Mouse (Mus musculus) limb, embryonic 11.5 days (tissue): ENCODE data around the gene Adamtsl2. TPM values are rescaled to one million over a fixed set of nuclear protein-coding genes. Genes with fewer than 3 reads are reported as not detected.

Experiments
- ATAC-seq: fragments of 200-750 bp; cut with Nextera tagmentation; 2 replicates; pipeline ENCODE4 v1.8.0; 2017; ENCODE audit warnings: low read depth; ENCODE audit not compliant: insufficient number of reproducible peaks, low FRiP score, low TSS enrichment
- DNase-seq: peaks from one replicate; pipeline ENCODE4 v3.0.0-alpha.2; 2015; ENCODE audit warnings: low spot score
- H3K27ac ChIP-seq: fragments of 300-500 bp; sonication (generic); replicated peaks from 2 replicates; pipeline ENCODE4 v1.5.1; 2014; ENCODE audit warnings: low read depth, mild to moderate bottlenecking, low read length
- H3K27me3 ChIP-seq: fragments of 300-500 bp; sonication (generic); 2 replicates; pipeline ENCODE4 v1.6.1; 2014; ENCODE audit warnings: mild to moderate bottlenecking, low read length, mixed read lengths; ENCODE audit not compliant: control insufficient read depth, insufficient read depth
- H3K36me3 ChIP-seq: fragments of 300-500 bp; sonication (generic); 2 replicates; pipeline ENCODE4 v1.6.1; 2014; ENCODE audit warnings: mild to moderate bottlenecking, low read length, moderate library complexity, mixed read lengths; ENCODE audit not compliant: control insufficient read depth, insufficient read depth
- H3K4me1 ChIP-seq: fragments of 300-500 bp; sonication (generic); 2 replicates; pipeline ENCODE4 v1.6.1; 2014; ENCODE audit warnings: low read length, mixed read lengths; ENCODE audit not compliant: control insufficient read depth, insufficient read depth
- H3K4me2 ChIP-seq: fragments of 300-500 bp; sonication (generic); 2 replicates; pipeline ENCODE4 v1.6.1; 2014; ENCODE audit warnings: low read depth, mild to moderate bottlenecking, moderate library complexity; ENCODE audit not compliant: severe bottlenecking
- H3K4me3 ChIP-seq: fragments of 300-500 bp; sonication (generic); 2 replicates; pipeline ENCODE4 v1.5.1; 2014; ENCODE audit warnings: low read depth, low read length
- H3K9ac ChIP-seq: fragments of 300-500 bp; sonication (generic); 2 replicates; pipeline ENCODE4 v1.6.1; 2014; ENCODE audit warnings: mild to moderate bottlenecking, low read length
- H3K9me3 ChIP-seq: fragments of 300-500 bp; sonication (generic); 2 replicates; pipeline ENCODE4 v1.6.1; 2016; ENCODE audit warnings: low read length; ENCODE audit not compliant: control insufficient read depth
- WGBS: fragments of 180-500 bp; shearing (Covaris S2); extraction: QIAGEN DNeasy Blood & Tissue Kit; methylation state at CpG from one replicate; pipeline ENCODE4 v1.1.7; 2014; 5-methylcytosine and 5-hydroxymethylcytosine counted together
- polyA plus RNA-seq: library from polyadenylated mRNA; unstranded; fragments of >200 nt; fragmentation: Nextera tagmentation; extraction: Ambion mirVana; gene quantifications from 2 replicates; pipeline ENCODE4 v1.2.1, GENCODE M21; 2014

The Adamtsl2 gene
- polyA plus RNA-seq, 1 experiment from 2014 or later = 10.2 TPM

DNA sequence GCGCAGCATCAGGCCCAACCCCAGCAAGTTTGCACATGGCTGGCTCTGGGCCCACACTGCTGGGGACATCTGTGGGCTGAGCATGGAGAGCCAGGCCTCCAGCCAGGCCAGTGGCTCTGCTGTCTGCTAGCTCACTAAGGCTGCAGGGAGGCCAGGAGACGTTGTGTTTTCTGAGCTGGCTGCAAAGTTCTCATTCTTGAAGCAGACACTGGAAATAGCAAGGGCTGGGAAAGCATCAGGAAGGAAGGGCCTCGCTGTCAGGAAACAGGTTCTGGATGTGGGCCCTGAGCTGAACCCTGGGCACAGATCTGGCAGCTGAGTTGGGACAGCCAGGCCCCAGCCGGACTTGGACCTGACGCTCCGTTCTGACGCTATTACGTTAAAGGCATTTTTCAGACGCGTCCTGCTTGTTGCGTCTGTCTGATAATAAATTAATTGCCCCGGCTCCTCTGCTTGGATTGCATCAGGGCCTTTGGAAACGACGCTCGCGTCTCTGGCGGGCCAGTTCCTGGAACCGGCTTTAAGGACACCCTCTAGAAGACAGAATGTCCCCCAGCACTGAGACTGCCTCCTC, 9.0 kb downstream of the Adamtsl2 start:
- H3K9me3 ChIP-seq = no peaks in the 10 kb centered on the region
- DNase-seq = no peak
- H3K4me3 ChIP-seq = no peak overlapping the region
- H3K27ac ChIP-seq = no peak overlapping the region
- no peak overlapping the region; the same call in 1 of the 2 replicates for H3K9ac ChIP-seq
- no peak overlapping the region for H3K4me2 ChIP-seq
- WGBS = 64% methylated on average over 18 of the region's 18 CpGs
- H3K36me3 ChIP-seq = no peaks in the 10 kb centered on the region
- no peaks in the 10 kb centered on the region for H3K27me3 ChIP-seq
- no peak for ATAC-seq
- peaks cover 23% of the 10 kb centered on the region for H3K4me1 ChIP-seq

DNA sequence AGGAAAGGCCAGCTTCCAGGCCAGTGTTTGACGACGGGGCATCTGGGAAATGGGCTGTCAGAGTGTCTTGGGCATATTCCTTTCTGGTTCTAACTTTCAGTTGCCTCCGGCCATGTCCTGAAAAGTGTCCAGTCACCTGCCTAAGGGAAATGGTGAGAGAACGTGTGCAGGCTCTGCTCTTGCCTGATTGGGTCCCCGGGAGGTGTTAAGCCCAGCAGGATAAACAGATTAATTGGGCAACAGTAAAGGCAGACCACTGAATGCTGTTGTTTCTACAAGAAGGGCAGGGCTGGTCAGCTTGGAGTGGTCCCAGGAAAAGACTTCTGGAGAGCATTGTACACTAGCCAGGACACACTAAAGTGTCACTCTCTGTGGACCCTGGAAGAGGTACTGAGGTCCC, 9.5 kb downstream of the Adamtsl2 start:
- DNase-seq = no peak
- Histone ChIP-seq H3K9ac (no peak overlapping the region; the same call in 1 of the 2 replicates), H3K9me3 (no peaks in the 10 kb centered on the region), H3K4me3 (no peak overlapping the region), H3K4me1 (peaks cover 21% of the 10 kb centered on the region), H3K4me2 (no peak overlapping the region), H3K36me3 (no peaks in the 10 kb centered on the region), H3K27ac (no peak overlapping the region), H3K27me3 (no peaks in the 10 kb centered on the region)
- ATAC-seq = no peak
- 59% methylated on average over 5 of the region's 5 CpGs for WGBS

DNA sequence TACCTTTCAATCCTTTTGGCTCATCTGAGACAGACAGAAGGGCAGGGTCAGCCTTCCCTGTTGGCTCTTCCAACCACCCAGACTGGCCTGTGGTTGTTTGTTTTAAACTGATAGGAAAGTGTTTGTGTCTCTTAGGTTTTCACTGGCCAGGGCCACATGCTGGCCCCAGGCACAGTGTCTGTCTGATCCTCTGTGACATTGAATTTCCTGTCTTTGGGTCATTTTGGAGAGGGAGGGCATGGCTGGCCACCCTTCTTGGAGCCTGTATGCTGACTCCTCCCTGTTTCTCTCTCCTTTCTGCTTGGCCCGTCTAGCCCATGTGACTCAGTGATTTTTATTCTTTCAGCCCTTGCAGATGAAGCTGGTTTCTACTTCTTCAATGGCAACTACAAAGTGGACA, 10.1 kb downstream of the Adamtsl2 start:
- Histone ChIP-seq H3K27me3 (no peaks in the 10 kb centered on the region), H3K4me3 (no peak overlapping the region), H3K9me3 (no peaks in the 10 kb centered on the region), H3K4me2 (no peak overlapping the region), H3K27ac (no peak overlapping the region), H3K9ac (no peak overlapping the region), H3K4me1 (peaks cover 16% of the 10 kb centered on the region), H3K36me3 (no peaks in the 10 kb centered on the region; the same call in 1 of the 2 replicates)
- no peak for DNase-seq
- ATAC-seq = no peak
- WGBS = 89% methylated on average over 1 of the region's 1 CpGs

DNA sequence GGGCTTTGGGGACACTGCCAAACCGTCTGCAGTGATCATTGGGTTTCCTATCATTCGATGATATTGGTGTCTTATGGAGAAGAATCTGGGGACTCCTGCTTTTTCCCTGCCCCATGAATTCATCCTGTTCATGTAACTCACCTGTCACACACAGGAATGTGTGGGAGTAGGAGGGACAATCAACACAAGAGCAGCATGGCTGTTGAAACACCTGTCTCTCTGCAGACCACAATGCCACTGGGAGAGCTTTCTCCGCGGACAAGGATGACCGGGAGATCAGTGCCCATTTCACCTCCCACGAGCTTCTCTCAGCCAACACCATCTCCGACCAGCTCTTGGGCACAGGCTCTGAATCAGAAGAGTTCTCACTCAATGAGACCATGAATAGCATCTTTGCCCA, 16.0 kb downstream of the Adamtsl2 start:
- DNase-seq (no peak), ATAC-seq (no peak)
- Histone ChIP-seq H3K4me2 (no peak overlapping the region), H3K27ac (no peak overlapping the region), H3K9ac (no peak overlapping the region), H3K27me3 (no peaks in the 10 kb centered on the region), H3K36me3 (peaks cover 2% of the 10 kb centered on the region; the same call in 1 of the 2 replicates), H3K9me3 (no peaks in the 10 kb centered on the region), H3K4me1 (peaks cover 21% of the 10 kb centered on the region), H3K4me3 (no peak overlapping the region)
- WGBS = 92% methylated on average over 7 of the region's 7 CpGs

DNA sequence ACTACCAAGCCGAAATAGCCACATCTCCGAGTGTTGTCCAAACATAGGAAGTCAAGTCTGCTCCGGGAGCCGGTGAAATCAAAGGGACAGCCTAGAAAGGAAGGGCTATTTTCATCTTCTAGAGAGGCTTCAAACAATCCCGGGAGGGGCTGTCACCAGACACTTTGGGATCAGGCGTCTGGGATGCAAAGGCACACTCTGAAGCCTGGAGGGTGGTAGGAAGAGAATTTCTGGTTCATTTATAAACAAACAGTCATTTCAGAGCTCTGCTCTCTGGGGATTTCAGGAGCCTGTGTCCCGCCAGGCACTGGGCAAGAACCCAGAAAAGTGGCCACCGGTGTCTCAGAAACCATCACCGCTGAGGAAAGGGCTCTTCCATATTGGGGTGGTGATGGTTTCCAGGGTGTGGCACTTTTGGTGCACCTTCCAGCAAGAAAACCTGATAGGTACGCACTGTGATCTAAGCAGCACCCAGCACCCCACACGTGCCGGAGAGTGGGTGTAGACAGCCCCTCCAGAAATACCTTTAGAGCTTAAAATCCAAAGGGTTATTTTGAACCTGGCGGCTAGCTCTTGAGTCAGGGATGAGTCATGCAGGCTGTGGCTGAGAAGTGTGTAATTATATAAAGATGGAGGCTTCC, 17.3 kb downstream of the Adamtsl2 start:
- H3K4me3 ChIP-seq = no peak overlapping the region
- WGBS = 53% methylated on average over 13 of the region's 13 CpGs
- no peak for ATAC-seq

DNA sequence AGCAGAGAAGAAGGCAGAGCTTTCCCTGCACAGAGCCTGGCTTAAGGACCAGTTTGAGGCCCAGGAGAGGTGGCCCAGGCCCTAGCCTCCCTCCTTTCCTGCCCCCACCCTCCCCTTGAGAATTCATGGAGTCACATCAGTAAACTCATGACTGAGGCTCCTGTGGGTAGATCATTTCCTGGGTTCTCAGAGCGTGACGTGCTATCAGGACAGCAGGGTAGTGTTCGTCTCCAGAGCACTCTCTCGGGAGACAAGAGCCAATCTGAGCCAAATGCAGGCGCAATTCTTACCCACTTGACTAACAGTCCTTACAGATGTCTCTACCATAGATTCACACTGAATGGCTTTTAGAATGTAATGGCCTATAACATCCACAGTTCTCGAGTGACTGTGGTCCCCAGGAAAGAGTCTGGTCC, 18.1 kb downstream of the Adamtsl2 start:
- no peak overlapping the region for H3K9ac ChIP-seq
- H3K4me2 ChIP-seq = no peak overlapping the region
- peaks cover 2% of the 10 kb centered on the region; the same call in 1 of the 2 replicates for H3K36me3 ChIP-seq
- H3K27ac ChIP-seq = no peak overlapping the region
- ATAC-seq = no peak
- no peaks in the 10 kb centered on the region for H3K27me3 ChIP-seq
- no peak overlapping the region for H3K4me3 ChIP-seq
- H3K9me3 ChIP-seq = no peaks in the 10 kb centered on the region
- 64% methylated on average over 6 of the region's 6 CpGs for WGBS
- DNase-seq = no peak
- H3K4me1 ChIP-seq = peaks cover 21% of the 10 kb centered on the region

More for the DNA sequence above, 17.3 kb downstream of the Adamtsl2 start:
- Histone ChIP-seq H3K27ac (no peak overlapping the region), H3K9me3 (no peaks in the 10 kb centered on the region), H3K27me3 (no peaks in the 10 kb centered on the region), H3K4me1 (peaks cover 21% of the 10 kb centered on the region), H3K36me3 (peaks cover 2% of the 10 kb centered on the region; the same call in 1 of the 2 replicates), H3K4me2 (no peak overlapping the region), H3K9ac (no peak overlapping the region)
- no peak for DNase-seq

DNA sequence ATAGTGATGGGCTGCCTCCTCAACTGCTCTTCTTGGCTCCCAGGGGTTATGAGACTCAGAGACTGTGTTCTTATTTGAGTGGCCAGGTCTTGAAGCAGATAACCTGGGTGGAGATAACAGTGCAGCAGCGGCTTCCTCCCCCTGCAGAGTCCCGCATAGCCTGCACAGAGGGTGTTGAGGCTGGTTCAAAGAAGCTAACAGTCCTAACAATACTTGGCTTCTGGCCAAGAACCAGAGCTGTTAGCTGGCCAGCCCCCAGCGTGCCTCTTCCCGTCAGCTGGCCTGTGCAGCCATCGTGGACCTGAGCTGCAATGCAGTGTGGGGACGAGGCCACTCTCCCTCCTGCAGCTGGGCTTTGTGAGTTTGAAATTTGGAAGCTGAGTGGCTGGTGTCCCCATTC, 18.6 kb downstream of the Adamtsl2 start:
- peaks cover 21% of the 10 kb centered on the region for H3K4me1 ChIP-seq
- H3K27ac ChIP-seq = 0 out of 2 replicates have a peak overlapping the region, but pooled peaks have one; percentile 42
- H3K4me2 ChIP-seq = no peak overlapping the region
- 22% methylated on average over 6 of the region's 6 CpGs for WGBS
- peak; percentile 55; the same call in 1 of the 2 replicates for ATAC-seq
- no peaks in the 10 kb centered on the region for H3K9me3 ChIP-seq
- no peak overlapping the region for H3K4me3 ChIP-seq
- H3K9ac ChIP-seq = 0 out of 2 replicates have a peak overlapping the region, but pooled peaks have one; percentile 22
- DNase-seq = peak; percentile 52
- no peaks in the 10 kb centered on the region for H3K27me3 ChIP-seq
- peaks cover 2% of the 10 kb centered on the region; the same call in 1 of the 2 replicates for H3K36me3 ChIP-seq

DNA sequence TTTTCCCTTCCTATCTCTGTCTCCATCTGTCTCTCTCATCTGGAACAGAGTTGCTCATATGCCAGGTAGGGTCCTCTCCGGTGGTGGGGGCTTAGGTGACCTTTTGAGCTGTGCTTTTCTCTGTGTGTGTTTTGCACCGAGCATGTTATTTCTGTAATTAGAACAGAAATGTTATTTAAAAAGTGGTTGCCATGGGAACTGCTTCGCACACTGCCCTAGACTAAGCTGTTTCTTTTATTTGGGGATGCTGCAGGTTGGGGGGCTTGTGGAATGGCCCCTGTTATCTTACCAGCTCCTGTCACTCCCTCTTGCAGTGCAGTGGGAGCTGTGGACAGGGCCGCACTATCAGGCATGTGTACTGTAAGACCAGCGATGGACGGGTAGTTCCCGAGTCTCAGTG, 24.4 kb downstream of the Adamtsl2 start:
- H3K27me3 ChIP-seq = no peaks in the 10 kb centered on the region
- H3K9ac ChIP-seq = no peak overlapping the region
- no peak for ATAC-seq
- WGBS = 74% methylated on average over 7 of the region's 7 CpGs
- no peaks in the 10 kb centered on the region for H3K36me3 ChIP-seq
- no peak for DNase-seq
- H3K27ac ChIP-seq = no peak overlapping the region
- H3K4me1 ChIP-seq = peaks cover 11% of the 10 kb centered on the region
- H3K4me3 ChIP-seq = no peak overlapping the region
- no peaks in the 10 kb centered on the region for H3K9me3 ChIP-seq
- H3K4me2 ChIP-seq = no peak overlapping the region
